Mouse (Mus musculus) cerebellum, postnatal 25 days (tissue): ENCODE data around the gene Plxnb2.
A peak's percentile ranks its signal among the peaks of the same experiment; 100 is the strongest.

Experiments
- DNase-seq, 2 experiments: peaks; one replicate each; pipeline ENCODE4 v3.0.0; 2021; ENCODE audit warnings: mixed read lengths in 2 of 2

The Plxnb2 gene

GRCm38 (mm10) chr15:89148496-89149270 lies 31.9 kb downstream of the Plxnb2 start:
- peak in 1 of 2 experiments; percentile 53 for DNase-seq

DNA sequence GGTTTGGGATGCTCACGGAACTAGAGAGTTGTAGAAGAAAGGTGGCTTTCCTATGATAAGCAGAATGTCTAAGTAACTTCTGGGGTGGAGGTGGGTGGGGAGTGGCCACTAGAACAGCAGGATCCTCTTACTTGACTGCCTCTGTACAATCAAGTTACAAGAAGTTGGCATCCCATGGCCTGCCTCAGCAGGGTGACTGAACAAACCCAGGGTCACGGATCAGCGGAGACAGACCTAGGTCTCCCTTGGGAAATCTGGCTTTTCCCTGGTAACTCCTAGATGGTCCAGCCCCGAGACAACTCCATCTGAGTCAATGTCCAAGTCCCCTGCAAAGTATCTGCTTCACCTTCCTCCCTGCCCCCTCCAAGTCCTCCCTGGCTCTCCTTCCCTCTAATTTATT lies 32.7 kb downstream of the Plxnb2 start:
- DNase-seq = no peak

DNA sequence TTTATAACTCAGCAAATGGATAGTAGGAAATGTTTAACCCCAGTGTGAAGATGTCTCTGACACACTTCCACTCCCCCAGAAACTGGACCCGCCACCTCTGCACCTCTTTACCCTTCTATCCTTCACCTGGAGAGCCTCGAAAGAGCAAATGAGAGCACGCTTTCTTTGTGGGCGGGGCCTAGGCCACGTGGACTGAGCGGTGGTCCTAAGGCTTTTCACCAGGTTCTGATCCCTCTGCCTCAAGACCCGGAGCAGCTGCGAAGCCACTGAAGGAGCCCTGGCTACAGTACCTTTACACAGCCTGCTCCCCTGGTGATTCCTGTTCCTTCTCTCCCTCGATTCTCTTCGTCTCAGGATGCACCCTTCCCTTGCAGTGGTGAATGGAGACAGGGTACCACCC lies 33.1 kb downstream of the Plxnb2 start:
- no peak for DNase-seq

- DNase-seq = peak; percentile 64 to 77
These were observed 33.6 kb downstream of the Plxnb2 start for GRCm38 (mm10) chr15:89147024-89147423.

GRCm38 (mm10) chr15:89146537-89146936 lies 34.1 kb downstream of the Plxnb2 start:
- peak; percentile 79 to 86 for DNase-seq

DNA sequence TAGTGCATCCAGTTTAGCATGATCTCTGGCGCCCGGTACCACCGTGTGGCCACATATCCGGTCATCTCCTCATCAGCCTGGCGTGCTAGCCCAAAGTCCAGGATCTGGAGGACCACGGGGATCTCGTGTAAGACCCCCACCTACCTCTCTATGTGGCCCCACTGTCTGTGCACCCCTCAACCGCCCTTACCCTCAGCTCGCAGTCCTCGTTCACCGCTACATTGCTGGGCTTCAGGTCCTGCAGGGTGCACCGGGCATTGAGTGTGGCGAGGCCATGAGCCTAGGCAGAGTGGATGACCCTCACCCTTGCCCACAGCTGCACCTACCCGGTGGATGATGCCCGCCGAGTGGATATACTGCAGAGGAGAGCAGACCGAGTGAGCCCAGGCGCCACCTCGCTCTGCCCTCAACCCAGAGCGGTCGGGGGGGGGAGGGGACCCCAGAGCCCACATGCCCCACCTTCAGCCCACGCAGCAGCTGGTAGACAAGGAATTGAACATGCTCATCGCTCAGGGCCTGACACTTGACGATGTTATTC lies 34.7 kb downstream of the Plxnb2 start:
- no peak for DNase-seq

DNA sequence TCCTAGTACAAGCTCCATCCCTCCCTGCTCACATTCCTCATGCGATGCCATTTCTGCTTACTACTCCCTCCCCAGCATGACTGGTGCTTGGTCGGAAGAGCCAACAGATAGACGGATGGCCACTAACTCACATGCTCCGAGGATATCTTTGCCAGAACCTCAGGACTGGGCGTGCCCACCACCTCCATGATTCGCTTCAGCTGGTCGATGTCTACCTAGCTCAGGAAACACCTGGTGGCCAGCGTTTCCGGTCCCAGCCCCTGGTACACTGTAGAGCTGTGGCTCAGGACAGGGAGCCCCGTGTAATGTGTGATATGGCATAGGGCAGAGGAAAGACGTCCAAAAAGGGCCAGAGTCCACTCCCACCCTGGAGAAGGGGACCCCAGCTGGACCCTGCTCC lies 35.6 kb downstream of the Plxnb2 start:
- no peak for DNase-seq

GRCm38 (mm10) chr15:89143134-89143533 lies 37.5 kb downstream of the Plxnb2 start:
- DNase-seq = no peak

DNA sequence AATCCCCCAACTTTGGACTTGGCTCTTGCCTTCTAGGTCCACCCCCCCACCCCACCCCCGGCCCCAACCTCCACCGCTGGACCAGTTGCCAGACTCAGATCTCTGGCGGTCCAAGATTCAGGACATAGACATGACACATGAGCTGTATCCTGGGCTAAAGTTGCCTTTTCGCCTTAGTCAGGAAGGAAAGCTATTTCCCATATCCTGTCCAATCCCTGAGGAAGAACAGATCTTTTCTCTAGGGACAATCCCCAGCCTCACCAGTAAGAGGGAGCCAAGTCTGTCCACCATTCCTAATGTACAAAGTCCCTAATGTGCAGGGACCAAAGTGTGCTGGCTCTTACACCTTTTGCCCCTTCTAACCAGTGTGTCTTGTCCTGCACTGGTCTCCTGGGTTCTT lies 38.7 kb downstream of the Plxnb2 start:
- DNase-seq = no peak

- no peak for DNase-seq
These were observed 39.1 kb downstream of the Plxnb2 start for GRCm38 (mm10) chr15:89141443-89141842.

DNA sequence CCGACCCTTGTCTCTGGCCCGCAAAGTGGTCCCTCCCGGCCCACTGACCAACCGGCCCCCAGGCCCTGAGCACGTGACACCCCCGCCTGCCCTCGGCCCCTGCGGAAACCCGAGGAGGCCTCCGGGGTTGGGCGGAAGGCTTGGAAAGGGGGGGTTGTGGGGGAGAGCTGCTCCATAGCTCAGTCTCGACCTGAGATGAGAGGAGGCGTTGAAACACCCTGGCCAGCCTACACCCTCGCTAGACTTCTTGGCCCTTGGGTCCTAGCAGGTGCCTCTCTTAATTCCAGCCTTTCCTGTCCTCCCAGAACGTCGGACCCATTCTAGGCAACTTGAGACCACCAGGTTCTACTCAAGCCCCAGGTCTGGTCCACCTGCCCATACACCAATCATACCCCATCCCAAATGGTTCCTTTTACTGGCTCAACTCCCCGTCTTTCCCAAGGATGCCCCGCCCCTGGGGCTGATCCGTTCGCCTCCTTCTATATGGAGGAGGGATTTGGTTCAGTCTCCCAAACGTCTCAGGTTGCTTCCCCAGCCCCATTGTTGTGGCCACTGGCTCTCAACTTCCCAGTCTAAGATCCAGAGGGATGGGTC lies 39.8 kb downstream of the Plxnb2 start, which contains the start of gene Mapk12:
TSS of gene Mapk12 (minus strand) at position 45 of the 594 bp plus-strand sequence.
- peak; percentile 80 to 82 for DNase-seq

DNA sequence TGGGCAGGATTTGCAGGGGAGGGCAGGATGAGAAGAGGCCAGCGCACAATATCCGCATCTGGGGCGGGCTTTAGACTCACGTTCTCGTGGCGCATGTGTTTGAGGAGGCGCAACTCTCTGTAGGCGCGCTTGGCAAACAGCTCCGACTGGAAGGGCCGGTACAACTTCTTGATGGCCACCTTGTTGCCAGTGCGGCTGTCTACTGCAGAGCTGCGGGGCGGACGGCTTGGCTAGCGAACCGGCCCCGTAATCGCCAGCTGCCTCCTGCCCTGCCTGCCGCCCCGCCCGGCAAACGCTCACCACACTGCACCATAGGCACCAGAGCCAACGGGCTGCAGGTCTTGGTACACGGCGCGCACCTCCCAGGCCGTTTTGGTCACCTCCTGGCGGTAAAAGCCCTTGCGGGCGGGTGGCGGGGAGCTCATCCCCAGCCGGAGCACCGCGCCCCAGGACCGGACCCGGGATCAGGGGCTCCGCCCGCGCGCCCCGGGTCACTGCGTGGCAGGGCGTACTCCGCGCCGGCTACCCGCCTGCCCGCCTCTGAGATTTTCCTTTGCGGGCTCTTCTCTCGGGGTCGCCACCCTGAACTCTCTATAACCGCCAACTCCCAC lies 40.4 kb downstream of the Plxnb2 start:
- peak; percentile 83 to 84 for DNase-seq

- DNase-seq = no peak
These were observed 42.1 kb downstream of the Plxnb2 start for GRCm38 (mm10) chr15:89138531-89138930.

- DNase-seq = peak; percentile 58 to 62
These were observed 42.6 kb downstream of the Plxnb2 start for GRCm38 (mm10) chr15:89138046-89138405.

DNA sequence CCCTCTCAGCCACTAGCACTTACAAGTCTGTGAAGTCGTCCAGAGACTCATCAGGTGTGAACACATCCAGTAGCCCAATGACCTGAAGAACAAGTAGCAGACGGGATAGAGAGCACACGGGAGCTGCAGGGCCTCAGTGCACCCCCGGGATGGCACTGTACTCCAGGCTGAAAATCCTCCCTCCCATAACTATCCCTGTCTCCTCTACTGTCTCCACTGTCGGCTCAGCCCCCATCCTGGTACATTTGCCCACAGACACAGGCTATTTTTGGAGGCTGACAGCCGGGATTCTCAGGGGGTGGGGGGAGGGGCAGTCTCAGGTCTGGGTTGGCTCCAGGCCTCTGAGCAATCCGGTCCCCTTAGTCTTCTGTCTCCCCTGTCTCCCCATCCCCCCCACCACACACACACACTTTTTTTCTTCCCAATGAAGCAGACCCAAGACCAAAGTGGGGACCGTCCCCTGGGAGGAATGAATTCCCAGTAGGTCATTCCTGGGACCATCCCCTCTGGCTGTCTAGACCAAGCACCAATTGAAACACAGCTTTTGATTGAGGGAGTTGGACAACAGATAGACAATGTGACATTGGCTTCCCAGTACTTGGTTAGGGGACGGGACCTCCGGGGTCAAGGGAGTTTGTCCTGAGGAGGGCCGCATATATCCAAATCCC lies 43.1 kb downstream of the Plxnb2 start:
- DNase-seq = peak; percentile 51 to 56

DNA sequence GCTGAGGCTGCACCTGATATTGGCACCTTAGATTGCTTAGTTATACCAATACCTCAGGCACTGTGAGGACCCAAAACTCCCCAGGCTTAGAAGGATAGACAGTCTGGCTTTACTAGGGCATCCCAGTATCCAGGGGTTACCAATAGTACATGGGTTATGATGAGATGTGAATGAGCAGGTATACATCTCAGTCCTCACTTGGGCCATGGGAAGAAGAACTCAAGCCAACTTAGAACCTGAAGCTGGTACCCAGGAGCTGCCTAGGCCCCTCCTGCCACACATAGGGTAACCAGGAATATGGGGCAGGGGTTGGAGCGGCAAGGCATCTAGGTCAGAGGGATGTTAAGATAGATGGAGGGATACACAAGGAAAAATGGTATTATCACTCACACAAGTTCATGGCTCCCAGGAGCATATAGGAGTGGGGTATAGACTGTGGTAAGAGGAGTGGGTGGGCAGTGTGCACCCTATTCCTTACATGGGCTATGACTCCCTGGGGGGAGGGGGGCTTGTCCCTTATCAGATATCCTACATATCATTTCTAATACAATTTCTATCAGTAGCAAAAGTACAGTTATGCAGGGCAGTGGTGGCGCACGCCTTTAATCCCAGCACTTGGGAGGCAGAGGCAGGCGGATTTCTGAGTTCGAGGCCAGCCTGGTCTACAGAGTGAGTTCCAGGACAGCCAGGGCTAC lies 44.0 kb downstream of the Plxnb2 start:
- DNase-seq = no peak

DNA sequence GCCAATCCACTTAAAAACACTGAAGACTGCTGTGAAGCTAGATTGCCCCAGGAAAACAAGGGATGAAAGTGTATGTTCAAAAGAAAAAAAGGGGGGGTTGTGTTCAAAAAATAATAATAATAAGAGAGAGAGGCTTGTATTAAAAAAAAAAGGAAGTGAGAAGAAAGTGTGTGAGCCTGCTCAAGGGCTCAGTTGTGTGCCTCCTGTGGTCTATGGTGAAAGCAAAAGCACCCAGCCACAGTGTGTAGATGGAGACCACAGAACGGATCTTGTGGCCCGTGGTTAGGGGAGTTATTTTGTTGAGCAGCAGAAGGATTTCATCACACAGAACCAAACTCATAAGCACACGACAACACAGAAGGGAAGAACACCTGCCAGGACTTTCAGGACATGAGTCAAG lies 49.3 kb downstream of the Plxnb2 start:
- DNase-seq = no peak

DNA sequence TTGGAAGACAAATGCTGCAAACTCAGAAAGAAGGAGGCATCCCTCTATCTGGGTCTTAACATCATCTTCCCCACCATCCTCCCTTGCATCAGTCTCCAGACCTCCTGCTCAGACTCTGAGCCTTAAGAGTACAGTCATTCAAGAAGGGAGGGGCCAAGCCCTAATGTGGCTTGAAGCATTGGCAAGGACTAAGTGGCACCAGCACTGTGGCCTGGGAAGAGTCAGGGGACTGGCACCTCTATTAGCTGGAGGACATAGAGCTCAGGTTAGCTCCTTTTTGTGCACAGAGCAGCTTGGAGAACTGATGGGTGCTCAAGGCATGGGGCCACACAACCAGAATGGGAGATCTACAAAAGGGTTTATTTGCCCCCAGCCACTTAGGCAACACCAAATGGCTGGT lies 50.3 kb downstream of the Plxnb2 start:
- DNase-seq = no peak

DNA sequence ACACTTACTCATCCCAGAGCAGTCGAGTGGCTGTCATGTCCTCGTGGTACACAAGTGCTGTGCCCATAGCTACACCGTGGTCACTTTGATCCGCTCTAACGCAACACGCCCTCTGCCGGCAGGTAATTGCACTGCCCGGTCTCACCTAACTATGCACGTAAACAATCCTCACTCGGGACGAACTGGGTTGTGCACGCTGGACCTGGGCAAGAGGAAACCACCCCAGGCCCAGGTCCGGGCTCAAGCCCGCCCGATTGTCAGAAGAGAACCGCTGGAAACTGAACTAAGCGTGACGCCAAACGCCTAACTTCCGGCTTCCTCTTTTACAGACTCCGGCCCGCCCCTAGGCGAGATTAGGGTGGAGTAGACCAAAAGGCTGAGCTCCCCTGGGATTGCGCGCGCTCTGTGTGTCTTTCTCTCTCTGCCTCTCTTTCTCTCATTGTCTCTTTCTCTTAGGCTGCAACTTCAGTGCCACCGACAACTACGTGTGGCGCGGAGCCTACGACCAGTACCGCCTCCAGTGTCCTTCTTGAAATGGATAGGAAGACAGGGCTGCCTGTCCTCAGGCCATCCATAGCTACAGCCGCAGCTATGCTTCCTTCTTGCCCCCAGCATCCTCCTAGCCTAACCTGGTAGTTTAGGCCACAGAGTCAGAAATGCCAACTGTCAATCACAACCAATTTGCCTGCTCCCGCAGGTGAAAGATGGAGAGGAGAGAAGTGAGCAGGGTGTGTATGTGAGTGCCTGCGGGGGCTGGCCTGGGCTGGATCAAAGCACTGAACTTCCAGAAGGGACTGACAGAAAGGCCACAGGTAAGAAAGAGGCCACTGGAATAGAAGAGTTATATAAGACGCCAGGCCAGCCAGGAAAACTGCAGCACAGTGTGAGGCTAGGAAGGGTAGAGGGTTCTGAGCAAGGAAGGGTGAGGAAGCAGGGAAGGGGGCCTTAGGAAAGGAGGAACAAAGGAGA lies 51.9 kb downstream of the Plxnb2 start, which contains the start of gene Hdac10:
TSS of gene Hdac10 (minus strand) at position 319 of the 969 bp plus-strand sequence.
- peak; percentile 96 to 97 for DNase-seq

DNA sequence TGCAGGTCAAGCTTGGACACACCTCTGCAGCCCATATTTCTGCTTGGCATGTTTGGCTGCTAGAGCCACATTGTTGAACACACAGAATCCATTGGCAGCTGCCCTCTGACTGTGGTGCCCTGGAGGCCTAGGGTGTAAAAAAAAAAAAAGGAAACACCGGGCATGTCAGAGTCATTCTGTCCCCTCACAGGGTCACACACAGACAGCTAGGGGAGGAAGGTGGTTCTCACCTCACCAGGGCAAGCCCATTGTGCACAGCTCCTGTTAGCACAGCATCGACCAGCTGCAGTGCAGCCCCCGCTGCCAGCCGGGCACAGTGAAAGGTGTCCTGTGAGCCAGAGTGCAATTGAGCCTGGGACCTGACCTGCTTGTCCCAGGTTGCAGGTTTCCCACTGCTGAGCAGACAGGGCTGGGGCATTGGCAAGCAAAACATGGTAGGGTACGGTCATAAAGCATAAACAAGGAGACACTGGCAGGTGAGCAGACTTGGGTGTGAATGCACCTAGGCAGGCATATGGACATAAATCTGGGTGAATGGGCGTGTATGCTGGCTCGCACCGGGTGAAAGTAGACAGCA lies 53.1 kb downstream of the Plxnb2 start:
- peak in 1 of 2 experiments; percentile 41 for DNase-seq

- no peak for DNase-seq
These were observed 54.0 kb downstream of the Plxnb2 start for GRCm38 (mm10) chr15:89126622-89127021.
